Mouse (Mus musculus) 3134 (cell line): ENCODE measurements around the gene Csrp1.

Experiments used
- DNase-seq: peaks from one replicate; pipeline ENCODE4 v3.0.0-alpha.2; 2011; ENCODE audit warnings: low spot score; ENCODE audit not compliant: insufficient read length; ENCODE audit errors: extremely low read depth

Csrp1 gene

DNA sequence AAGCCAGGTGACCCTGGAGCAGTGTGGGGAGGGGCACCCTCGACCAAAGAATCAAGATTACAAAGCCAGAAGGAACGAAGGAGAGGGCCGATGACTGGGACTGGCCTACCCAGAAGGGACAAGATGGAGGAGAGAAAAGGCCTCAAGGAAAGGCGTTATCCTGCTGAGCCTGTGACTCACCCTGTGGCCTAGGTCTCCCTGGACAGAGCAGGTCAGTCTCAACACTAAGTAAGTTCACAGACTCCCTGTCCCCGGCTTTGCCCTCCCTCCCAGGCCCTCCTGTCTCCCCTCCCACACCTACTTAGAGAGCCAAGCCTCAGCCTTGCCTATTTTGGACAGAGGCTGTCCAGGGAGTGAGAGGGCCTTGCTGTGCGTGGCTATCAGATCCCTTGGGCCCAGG is at the start of gene Csrp1:
Gene Csrp1, plus strand, starts transcription at position 79 of the 400 bp plus-strand sequence.
- DNase-seq = peak; percentile 53

DNA sequence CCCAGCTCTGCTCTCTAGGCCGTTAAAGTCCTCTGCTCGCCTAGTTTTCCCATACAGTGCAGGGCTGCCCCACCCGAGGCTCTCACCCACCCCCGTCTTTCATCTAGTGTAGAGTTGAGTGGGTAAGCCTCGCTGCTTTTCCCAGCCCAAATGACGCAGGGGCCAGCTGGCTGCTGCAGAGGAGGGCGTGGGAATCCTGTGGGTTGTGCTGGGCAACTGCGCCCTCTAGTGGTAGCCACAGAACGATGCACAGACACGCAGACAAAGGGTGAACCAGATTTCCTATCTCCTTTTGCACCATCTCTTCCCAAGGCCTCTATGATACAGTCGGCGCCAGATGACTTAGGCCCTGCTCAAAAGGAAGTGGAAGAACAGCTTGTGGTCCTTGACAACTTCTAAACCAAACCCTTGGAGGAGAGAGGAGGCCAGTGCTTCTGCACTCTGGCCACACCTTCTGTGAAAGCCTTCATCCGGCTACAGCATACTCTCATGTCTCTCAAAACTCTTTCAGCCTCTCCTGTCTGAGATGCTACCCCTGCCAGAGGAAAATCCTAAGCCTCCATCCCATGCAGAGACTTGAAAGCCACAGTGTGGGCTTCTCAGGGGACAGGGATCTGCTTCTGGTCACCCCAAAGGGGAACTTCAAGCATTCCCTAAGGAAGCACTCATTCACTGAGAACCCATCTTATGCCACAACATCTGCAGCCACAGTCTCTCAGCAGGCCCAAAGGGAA is 49.3 kb upstream of the Csrp1 start:
- peak; percentile 65 for DNase-seq

GRCm38 (mm10) chr1:135671406-135671805 is 48.5 kb upstream of the Csrp1 start:
- DNase-seq = no peak

DNA sequence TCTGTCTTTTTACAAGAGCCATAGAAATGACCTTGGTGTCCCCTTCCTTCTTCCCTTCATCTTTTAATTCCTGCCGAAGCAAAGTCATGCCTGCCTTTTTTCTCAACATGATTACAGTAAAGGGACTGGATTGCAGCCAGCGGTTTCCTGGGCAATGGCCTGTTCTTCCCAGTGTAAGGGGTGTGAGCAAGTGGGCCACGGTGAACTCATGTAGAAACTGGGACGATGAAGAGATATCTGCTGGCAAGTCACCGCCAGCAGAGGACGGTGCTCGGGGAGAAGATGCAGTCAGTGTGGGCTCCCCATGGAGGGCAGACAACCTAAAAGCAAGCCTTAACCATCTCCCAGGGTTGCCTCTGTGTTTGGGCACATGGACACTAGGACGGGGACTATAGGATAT is 47.9 kb upstream of the Csrp1 start:
- DNase-seq = no peak

- DNase-seq = no peak
These were observed 47.5 kb upstream of the Csrp1 start for GRCm38 (mm10) chr1:135672374-135672773.

DNA sequence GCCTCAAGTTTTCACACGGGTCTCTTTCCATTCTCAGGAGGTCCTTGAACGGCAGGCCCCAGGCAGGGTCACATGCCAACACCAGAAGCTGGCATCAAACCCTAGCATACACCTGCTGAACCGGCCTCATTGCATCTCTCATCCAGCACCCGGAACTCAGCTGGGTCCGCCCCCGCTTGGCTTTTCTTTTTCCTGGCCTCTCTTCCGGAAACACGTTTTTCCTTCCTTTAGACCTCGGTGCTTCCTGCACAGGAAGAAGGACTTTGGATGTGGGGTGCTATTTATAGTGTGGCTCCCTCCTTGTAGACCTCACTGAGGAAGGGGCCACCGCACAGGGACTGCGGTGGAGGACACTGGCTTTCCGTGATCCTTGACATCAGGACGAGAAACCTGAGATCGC is 46.4 kb upstream of the Csrp1 start:
- no peak for DNase-seq

DNA sequence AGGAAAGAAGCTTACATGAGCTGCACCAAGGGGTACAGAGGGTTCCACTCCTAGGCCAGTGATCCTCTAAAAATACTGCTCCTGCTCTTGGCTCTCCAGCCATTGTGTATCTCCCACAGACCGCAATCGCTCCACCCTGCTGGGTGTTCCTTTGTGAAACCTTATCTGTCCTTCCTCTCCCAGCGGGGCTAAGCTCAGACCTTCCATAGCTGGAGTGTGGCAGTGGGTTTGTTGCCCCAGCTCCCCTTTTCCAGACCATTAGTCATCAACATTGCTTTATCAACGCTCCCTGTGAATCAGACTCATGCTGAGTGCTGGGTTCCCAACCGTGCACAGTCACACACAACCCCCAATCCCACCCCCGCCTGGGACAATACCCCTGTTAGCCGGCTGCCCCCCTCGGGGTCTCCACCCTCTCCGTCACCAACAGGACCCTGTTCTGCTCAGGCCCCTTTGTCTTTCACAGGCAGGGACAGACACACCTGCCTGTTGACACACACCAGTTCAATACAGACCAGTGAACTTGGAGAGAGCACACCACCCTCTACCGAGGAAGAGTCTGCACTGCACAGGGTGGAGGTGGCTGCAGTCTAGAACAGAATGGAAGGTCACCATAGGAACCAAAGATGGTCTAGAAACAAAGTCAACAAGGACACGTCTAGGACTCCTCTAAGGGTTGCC is 44.3 kb upstream of the Csrp1 start:
- no peak for DNase-seq

- DNase-seq = no peak
These were observed 43.6 kb upstream of the Csrp1 start for GRCm38 (mm10) chr1:135676247-135676646.

GRCm38 (mm10) chr1:135676938-135677682 is 42.8 kb upstream of the Csrp1 start:
- no peak for DNase-seq

DNA sequence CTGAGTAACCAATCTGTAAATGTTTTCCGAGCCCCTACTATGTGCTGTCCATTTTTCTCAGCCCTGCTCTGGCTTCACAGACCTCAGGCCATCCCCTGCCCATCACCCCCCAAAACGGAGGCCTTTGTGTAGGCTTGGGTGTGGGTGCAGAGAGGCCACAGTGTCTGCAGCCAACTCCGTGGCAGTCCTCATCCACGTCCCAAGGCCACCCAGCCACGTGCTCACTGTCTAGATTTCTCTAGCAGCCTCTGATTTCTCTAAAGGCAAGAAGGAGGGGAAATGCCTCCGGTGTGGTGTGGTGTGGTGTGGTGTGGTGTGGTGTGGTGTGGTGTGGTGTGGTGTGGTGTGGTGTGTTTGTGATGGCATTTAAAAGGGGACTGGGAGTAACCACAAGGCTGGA is 41.7 kb upstream of the Csrp1 start:
- DNase-seq = no peak

DNA sequence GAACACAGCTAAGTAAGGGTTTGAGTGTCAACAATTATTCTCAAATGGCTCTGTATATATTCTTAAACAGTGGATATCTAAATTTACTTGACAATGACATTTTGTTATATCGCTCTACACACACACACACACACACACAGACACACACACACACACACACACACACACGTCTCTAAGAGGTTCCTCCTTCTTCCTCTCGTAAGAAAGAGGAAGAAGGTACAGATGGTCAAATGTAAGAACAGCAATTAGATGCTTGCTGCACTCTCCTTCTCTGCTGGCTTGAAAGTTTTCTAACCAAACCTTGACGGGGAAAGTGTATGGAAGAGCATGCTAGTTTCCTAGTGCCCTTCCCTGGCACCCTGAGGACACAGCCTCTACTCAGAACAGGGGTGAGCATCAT is 39.1 kb upstream of the Csrp1 start:
- DNase-seq = no peak

GRCm38 (mm10) chr1:135681122-135681521 is 38.7 kb upstream of the Csrp1 start:
- DNase-seq = no peak

DNA sequence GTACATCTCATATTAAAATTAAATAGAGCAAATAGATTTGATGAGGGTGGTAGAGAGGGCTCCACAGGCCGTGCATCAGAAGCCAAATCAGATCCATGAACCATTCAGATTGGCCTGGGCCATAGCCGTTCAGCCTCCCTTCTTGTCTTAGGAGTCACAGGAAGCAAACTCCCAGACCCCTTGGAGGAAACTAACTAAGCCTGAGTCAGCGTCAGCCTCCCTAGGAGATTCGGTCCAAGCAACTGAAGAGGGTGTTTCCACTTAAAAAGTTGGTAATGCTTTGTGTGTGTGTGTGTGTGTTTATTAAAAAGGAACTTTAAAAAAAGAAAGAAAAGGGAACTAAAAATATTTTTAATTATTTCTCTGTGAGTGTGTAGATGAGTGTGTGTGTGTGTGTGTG is 35.0 kb upstream of the Csrp1 start:
- peak; percentile 54 for DNase-seq

- peak; percentile 52 for DNase-seq
These were observed 34.5 kb upstream of the Csrp1 start for GRCm38 (mm10) chr1:135685316-135685715.

GRCm38 (mm10) chr1:135686792-135687510 is 32.9 kb upstream of the Csrp1 start:
- peak; percentile 67 for DNase-seq

GRCm38 (mm10) chr1:135687771-135688492 is 31.9 kb upstream of the Csrp1 start:
- peak; percentile 97 for DNase-seq

DNA sequence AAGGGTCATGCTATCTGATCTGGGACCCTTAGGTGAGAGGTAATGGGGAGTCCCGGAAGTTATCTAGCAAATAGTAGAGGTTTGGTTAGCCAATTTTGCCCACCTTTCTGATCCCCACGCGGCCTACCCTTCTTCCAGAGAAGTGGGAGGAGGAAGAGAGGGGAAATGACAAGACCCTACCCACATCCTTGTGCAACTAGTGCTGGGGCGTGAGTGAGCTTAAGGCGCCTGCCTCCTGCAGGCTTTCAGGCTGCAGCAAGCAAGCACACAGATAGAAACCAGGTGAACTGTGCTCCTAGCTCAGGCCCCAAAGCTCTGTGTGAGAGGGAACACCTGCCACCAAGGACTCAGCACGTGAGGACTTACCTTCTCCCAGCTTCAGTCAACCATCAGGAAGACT is 31.2 kb upstream of the Csrp1 start:
- no peak for DNase-seq

- DNase-seq = peak; percentile 56
These were observed 29.0 kb upstream of the Csrp1 start for GRCm38 (mm10) chr1:135690784-135691416.

DNA sequence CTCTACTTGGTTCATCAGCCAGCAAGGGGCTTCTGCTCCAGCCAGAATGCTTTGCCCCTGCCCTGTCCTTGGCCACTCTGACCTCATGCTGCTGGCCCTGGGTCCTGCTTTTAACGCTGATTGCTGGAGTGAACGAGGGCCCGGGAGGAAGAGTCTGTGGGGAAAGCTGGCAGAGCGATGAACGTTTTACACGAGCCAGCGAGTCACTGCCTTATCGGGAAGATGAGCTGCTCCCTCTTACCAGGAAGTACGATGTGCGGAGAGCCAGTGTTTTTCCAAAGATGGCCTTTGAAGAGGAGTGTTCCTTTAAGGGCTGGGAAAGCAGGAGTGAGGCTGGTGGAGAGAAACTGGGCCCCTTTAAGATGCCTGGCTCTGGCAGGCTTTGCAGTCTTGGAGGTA is 28.4 kb upstream of the Csrp1 start:
- DNase-seq = peak; percentile 57

DNA sequence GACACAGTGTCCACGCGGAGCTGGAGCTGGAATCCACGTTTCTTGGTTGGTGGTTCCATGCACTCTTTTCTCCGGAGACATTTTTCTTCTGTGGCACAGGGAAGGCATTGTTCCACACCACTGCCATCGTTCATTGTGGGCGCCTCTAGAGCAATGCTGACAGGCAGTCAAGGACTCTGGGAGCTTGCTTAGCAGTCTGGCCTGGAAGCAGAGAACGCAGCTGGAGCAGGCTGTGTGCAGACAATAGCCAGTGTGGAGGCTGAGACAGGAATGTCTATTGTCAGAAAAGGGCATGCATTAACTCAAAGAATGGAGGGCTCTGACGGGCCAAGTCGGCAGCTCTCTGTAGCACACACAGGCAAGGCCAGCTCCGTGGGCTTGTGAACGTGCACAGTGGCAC is 25.7 kb upstream of the Csrp1 start:
- no peak for DNase-seq
